Mouse (Mus musculus): ENCODE results near the gene Vil1.
A peak's percentile ranks its signal among the peaks of the same experiment; 100 is the strongest.

Vil1 gene

DNA sequence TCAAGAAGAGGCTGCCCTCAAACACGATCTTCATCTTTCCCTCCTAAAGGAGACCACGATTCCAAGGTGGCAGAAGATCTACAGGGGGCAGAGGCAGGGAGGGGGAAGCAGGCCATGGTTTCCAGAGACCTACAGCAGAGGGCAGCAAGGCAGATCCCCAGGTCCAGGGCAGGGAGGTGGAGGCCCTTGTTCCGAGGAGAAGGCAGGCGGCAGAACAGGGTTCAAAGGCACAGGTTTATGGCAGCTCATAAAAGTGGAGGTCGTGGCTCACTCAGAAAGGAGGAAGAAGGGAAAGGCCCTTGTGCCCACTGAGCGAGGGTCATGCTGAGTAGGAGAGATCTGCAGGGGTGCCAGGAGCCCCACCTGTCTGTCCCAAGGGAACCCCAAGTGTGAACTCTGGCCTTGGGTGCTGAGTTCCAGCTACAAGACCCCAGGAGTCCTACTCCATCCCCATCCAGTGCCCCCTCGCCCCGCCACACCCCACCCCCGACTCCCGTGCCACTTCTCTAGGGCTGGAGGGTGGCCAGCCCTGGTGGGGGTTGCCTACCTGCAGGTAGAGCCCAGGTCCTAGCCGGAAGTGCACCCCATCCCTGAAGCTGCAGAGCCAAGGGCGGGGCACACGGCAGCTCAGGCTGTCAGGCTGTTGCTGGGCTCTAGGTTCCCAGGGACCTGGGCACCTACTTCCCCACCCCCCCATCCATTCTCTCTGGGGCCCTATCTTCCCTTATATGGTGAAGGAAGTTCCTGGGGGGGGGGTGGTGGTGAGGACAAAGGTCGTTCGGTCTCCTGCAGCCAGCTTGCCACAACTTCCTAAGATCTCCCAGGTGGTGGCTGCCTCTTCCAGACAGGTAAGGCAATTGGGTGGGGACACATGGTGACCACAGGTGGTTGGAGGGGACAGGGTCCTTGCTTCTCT lies at the start of gene Vil1:
TSS of gene Vil1 (plus strand) at position 788 of the 916 bp plus-strand sequence.
- DNase-seq (ENCODE audit: low spot score) = no peak

DNA sequence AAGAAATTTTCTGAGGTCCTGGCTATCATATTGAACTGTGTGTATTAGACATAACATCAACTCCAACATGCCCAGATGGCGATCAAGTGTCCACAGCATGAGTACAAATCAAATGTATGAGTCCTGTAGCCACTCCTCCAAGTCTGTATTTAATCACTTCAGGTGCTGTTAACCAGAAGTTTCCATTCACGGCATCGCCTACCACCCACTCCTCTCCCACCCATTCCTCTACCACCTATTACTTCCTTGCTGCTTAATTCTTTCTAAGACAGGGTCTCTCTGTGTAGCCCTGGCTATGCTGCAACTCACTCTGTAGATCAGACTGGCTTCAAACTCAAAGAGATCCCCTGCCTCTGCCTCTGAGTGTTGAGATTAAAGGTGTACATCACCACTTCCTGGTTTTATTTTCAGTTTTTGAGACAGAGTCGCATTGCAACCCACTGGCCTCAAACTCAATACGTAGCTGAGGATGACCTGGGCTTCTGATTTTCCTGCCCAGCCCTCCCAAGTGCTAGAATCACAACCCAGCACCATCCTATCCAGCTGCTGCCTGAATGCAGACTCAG lies 49.1 kb upstream of the Vil1 start:
- no peak for DNase-seq (ENCODE audit: low spot score)

DNA sequence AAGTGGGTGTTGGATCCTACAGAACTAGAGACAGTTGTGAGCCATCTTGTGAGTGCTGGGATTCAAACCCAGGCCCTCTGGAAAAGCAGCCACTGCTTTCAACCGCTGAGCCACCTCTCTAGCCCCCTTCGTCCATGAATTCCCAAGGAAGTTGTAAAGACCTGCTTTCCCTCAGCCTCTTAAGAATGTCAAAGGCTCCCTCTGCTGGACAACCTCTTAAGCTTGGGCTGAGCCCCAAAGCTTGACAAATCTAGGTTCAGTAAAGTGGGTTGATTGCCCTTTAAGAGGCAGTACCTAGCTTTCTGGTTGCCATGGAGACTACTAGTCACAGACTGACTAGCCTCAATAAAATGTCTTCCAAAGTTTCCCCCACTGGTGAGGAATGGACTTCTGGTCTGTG lies 47.4 kb upstream of the Vil1 start, which contains the start of gene Catip:
TSS of gene Catip (plus strand) at position 297 of the 400 bp plus-strand sequence.
- DNase-seq (ENCODE audit: low spot score) = peak; percentile 96

DNA sequence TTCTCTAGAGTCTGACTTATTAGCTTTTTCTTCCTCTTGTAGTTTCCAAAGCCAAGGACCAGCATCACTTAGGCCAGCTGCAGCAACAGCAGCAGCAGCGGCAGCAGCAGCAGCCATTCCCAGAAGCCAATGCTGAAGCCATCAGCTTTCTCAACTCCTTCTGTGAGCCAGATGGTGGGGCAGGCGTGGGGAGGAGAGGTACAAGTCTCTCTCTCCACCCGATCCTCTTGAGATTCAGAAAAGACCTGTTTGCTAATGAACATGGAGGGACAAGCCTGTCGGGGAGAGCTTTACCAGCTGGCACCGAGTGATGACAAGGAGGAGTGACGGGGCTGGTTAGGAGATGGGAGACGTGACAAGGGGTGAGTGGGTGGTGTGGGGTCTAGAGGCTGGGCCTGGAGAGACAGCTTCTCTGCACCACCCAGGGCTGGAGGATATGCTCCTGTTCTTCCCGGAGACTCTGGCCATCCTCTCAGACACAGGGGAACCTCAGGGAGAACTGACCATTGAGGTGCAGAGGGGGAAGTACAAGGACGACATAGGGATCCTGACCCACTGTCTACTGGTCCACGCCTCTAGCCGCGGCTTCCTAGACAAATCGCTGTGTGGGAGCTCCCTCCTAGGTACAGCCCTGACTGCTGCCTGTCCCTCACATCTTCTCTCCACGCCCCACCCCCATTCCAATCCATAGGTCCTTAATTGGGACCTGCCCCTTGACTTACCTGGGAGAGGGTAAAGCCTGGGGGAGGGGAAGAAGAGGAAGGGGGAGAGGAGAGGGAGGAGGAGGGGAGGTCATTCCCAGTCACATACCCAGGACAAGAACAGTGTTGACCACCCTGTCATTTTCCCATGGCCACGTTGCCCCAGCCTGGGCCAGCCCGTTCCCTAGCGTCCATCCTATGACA lies 46.6 kb upstream of the Vil1 start:
- no peak for DNase-seq (ENCODE audit: low spot score)

DNA sequence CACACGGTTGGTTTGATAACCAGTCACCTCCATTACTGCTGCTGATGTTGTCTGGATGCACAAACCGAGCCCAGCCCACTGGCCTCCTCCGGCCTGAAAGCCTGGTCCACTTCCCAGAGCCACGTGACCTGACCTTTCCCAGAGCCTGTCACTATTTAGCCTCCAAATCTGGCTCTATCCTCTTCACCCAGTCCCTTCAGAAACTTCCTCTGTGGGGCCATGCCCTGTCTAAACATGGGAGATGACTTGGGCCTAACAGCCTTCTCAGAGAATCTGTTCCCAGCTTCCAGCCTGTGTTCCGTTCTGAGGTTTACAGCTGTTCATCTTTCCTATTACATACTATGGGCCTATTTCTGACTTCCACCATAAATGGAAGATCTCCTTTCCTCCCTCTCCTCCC lies 45.7 kb upstream of the Vil1 start:
- no peak for DNase-seq (ENCODE audit: low spot score)

DNA sequence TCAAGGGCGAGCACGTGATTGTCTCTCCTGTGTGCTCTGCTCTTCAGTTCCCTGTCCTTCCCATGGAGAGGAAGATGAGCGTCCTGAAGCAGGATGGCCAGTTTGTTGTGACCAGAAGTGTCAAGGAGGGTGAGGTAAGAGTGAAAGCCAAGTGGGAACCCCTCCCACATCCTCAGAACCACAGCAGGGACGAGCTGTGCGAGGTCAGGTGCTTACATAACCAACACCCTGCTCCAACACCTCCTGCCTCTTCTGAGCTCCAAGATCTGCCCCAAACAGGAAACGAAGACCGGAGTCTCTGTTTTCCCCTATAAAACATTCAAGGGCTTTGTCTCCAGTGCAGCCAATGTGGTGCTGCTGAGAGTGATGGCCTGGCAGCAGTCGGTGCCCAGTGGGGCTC lies 44.9 kb upstream of the Vil1 start:
- DNase-seq (ENCODE audit: low spot score) = no peak

DNA sequence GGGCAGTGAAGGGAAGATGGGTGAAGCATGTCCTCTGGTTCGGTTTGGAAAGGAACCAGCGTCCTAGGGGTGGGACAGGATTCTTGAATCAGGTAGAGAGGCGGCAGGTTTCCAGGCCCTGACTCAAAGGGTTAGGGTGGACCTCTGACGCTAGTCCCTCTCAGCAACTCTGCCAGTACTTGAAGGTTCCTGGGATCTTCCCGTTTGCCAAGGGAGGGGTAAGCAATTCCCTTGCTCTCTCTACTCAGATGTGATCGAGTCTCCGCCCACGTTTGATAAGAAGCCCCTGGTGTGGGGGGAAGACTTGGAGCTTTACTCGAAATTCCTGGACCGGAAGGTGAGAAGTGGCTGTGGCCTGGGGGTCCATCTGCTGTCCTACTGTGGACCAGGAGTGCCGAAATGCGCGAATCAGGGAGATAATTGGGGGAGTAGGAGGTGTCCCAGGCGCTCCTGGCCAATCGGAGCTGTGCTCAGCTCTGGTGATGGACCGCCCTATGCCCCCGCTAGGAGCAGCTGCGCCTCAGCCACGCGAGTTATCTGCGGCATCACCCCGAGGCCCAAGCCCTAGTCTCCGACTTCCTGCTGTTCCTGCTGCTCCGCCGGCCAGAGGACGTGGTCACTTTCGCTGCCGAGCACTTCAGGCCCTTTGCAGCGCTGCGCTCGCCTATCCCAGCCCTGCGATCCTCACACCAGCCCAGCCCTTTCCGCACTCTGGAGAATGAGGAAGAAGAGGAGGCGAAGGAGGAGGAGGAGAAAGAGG lies 41.1 kb upstream of the Vil1 start:
- peak; percentile 60 for DNase-seq (ENCODE audit: low spot score)

DNA sequence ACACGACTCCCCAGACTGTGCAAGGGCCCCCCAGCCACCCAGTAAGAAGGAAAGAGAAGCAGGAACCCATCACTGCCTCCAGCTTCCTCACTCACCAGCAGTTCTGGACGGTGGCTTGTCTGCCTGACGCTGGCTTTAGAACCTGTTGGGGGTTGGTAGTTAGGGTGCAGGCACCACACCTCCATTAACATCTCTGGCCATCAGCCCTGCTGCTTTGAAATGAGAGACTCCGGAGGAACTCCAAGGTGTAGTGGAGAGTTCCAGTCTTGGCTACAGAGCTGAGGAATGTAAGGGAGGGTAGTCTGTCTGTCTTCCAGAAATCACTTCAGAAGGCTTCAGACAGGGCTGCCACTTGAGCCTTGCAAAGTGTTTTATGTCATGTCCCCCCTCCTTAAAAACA lies 39.1 kb upstream of the Vil1 start:
- DNase-seq (ENCODE audit: low spot score) = no peak

DNA sequence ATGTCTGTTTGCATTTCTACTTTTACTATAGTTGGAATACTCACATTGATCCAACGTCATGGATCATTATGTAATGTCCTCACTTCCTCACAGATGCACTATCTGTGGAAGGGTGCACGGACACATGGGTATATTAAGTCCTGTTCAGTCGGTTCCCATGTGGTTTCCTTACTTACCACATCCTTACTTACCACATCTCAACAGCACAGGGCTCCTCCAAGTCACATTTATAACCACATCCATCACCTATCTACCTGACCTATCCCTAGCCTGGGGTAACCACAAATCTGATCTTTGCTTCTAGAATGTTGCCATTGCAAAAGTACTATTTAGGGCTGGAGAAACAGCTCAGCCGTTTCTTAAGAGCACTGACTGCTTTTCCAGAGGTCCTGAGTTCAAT lies 35.8 kb upstream of the Vil1 start:
- DNase-seq (ENCODE audit: low spot score) = no peak

DNA sequence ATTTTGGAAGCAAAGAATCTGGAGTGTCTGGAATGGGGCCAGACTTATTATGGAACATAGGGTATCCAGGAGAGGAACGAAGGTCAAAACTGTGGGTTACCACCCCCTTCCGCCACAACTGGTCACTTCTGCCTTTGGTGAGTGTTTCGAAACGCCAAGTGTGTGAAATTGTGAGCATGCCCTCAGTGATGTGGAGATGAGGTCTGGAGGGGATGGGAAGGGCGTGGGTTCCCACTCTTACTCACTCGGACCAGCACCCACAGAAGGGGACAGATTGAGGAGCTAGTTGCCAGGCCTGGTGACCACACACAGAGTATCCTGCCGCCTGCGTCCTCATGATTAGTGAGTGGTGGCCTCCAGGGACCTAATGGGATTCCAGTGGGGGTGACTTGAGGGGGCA lies 34.2 kb upstream of the Vil1 start, which contains the start of gene Slc11a1:
TSS of gene Slc11a1 (plus strand) at position 216 of the 400 bp plus-strand sequence.
- DNase-seq (ENCODE audit: low spot score) = no peak

DNA sequence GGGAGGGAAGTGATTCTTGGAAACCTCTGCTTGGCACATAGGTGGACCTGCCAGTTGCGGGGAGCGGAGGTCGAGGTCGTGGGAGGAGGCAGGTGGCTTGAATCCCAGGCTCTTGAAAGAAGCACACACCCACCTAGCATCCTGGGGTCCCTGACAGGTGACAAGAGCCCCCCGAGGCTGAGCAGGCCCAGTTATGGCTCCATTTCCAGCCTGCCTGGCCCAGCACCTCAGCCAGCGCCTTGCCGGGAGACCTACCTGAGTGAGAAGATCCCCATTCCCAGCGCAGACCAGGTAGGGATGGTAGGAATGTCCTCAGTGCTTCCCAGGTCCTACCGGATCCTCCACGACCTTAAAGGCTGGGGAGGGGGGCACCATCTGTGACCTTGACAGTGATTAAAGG lies 33.6 kb upstream of the Vil1 start:
- no peak for DNase-seq (ENCODE audit: low spot score)

DNA sequence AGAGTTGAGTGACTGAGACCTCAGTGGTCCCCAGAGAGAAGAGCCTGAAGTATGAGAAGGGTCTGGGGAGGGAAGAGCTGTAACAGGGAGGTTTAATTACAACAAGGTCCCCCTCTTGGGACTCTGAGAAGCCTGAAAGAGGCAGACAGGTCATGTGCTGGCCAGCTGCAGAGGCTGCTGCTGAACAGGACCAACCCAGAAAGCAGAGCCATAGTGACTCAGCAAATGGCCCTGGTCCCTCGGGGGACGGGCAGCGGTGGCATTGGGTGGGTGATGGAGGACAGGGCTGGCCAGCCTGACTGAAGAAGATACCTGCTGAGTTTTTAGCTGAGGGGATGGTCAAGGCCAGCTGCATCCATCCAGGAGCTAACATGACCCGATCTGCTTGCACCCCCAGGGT lies 32.8 kb upstream of the Vil1 start:
- DNase-seq (ENCODE audit: low spot score) = no peak

DNA sequence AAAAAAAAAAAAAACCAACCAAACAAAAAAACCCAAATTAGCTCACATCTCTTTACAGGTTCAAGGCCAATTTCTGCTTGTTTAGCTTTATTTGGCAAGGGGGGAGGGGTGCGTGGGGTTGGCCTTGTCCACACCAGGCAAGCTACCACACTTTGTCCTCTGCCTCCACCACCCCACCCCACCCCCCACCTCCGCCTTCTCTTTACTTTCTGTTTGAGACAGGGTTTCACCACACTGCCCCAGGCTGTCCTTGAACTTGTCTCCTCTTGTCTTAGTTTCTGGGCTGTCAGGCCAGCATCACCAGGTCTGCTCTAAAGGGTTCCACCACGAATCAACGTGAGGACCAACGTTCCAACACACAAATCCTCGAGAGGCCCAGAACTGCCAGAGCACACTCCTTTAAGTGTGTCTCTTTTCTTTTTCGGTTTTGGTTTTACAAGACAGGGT lies 30.1 kb upstream of the Vil1 start:
- DNase-seq (ENCODE audit: low spot score) = no peak

DNA sequence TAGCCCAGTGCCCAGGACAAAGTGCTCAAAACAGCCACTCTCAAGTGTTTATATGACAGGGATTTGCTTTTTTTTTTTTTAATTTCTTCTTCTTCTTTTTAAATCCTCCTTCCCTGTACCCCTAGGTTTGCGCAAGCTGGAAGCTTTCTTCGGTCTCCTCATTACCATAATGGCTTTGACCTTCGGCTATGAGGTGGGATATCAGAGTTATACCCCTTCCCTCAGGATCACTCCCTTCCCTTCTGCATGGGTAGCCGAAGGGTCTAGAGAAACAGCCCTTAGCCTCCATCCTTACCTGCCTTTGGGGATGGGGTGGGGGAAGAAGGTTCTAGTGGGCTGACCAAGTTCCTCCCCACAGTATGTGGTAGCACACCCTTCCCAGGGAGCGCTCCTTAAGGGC lies 28.7 kb upstream of the Vil1 start:
- no peak for DNase-seq (ENCODE audit: low spot score)

DNA sequence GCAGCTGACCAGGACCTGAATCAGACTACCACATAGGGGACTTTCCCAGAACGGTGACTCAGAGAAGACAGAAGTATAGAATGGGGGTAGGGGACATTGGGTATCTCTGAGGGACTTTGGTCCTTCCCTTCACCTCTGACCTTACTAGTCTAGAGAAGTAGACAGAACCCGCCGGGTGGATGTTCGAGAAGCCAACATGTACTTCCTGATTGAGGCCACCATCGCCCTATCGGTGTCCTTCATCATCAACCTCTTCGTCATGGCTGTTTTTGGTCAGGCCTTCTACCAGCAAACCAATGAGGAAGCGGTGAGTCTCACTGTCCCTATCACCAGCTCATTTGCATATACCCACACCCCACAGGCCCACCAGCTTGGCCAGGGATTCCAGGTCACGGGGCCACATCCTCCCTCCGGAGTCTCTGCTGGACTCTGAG lies 27.6 kb upstream of the Vil1 start:
- DNase-seq (ENCODE audit: low spot score) = no peak

DNA sequence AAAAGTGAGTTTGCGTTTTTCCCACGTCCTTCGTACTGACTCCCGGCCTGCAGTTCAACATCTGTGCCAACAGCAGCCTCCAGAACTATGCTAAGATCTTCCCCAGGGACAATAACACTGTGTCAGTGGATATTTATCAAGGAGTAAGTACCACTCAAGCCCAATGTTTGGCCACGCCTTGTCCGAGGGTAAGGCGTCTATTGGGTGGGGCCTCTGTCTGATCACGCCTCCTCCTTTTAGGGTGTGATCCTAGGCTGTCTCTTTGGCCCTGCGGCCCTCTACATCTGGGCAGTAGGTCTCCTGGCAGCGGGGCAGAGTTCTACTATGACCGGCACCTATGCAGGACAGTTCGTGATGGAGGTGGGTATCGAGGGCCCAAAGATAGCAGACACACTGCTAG lies 25.8 kb upstream of the Vil1 start:
- no peak for DNase-seq (ENCODE audit: low spot score)

DNA sequence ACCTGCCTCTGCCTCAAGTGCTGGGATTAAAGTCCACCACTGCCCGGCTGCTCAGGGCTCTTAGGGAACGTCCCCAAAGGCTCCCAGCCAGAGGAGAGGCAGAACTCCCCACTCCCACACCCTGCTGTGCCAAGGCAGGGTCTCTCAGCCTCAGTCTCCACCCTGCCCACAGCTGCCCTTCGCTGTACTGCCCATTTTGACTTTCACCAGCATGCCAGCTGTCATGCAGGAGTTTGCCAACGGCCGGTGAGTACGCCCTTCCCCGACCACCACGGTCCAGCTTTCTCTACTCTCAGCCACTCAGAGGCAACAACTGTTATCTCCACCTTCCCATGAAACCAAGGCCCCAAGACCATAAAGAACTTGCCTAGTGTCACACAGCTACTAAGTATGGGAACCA lies 24.7 kb upstream of the Vil1 start:
- DNase-seq (ENCODE audit: low spot score) = no peak

DNA sequence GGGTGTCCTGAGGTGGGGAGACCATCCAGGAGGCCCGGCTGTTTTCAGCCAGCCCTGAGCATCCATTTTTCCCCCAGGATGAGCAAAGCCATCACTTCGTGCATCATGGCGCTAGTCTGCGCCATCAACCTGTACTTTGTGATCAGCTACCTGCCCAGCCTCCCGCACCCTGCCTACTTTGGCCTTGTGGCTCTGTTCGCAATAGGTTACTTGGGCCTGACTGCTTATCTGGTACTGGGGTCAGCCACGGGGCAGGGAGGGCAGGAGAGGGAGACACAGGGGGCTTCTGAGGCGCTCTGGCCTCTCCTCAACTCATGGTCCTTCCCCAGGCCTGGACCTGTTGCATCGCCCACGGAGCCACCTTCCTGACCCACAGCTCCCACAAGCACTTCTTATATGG lies 24.1 kb upstream of the Vil1 start:
- DNase-seq (ENCODE audit: low spot score) = no peak

DNA sequence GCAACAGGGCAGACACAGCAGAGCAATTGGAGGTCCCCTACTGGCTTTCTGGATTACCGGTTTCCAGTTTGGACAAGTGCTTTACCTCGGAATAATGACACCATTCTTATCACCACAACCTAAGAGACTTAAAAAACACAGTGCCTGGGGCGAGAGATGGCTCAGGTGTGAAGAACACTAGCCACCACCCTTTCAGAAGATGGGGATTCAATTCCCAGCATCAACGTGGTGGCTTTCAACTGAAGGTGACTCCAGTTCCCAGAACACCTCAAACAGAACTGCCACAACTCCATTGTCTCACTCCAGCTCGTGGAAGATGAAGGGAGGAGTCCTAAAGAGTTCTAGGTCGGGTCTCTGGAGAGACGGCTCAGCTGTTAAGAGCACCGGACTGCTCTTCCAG lies 23.6 kb upstream of the Vil1 start:
- no peak for DNase-seq (ENCODE audit: low spot score)

DNA sequence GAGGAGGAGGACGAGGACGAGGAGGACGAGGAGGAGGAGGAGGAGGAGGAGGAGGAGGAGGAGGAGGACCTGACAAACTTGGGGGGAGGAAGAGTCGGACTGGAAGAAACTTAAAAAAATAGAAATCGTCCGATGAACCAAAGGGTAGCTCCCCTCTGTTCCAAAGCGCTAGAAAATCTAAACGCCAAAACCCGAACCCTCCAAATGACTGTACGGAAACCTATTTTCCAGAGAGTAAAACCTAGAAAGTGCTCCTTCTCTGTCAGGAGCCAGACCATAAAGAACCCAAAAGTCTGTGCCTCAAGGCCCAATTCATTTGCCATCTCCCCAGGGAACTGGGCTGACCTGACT lies 22.8 kb upstream of the Vil1 start:
- DNase-seq (ENCODE audit: low spot score) = no peak

DNA sequence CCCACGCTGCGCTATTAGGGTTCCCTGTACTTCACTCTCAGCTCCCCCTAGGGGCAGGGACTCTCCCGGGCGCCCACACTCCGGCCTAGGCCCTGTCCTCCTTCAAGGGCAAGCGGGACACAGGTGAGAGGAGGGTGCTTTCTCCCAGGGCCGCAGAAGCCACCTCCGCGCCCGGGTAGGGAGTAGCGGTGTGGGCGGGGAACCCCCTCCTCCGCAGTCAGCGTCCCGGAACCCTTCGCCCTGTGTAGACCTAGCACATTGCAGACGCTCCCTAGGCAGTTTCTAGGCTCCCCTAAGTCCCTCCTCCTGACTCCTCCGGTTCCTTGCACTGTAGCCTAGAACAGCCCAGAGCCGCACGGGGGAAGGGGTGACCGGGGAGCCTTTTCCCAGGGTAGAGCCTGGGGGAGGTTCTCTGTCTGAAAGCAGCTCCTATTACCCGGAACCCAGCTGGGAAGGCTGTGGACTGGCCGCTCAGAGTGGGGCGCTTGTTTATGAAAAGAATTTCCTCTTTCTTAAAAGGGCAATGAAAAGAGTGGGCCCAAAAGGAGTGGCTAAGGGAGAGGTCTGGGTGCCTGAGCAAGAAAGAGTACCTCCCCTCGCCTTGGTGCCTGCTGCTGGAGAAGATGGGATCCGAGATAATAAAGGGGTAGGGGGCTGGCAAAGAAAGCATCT lies 22.3 kb upstream of the Vil1 start:
- peak; percentile 97 for DNase-seq (ENCODE audit: low spot score)

Data from embryo, embryonic 10.5 days (tissue).